Mouse (Mus musculus): ENCODE data around the gene Olfr149.
"Not testable (repeated sequence)": the region's sequence is repeated elsewhere in the genome, so short reads cannot be mapped to it uniquely, and the experiment has no call there.

Olfr149 gene

DNA sequence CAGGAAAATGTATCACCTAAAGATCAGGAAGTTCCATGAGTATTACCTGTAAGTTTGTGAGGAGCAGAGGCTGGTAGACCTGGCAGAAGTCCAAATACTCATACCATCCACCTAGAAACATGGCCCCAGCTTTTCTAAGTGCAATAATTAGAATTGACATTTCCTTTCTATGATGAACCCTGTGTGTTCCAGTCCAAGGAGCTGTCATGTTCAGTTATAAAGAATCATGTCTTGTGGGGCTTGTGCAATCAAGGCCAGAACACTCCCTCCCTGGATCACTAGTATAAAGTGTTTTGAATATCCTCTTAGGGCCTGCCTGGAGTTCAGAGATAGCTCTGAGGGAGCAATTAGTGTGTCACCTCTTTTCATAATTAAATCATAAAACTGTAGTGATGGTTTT, at the start of gene Olfr149:
Gene Olfr149, minus strand, starts transcription at position 101 of the 400 bp plus-strand sequence.
- in situ Hi-C loops (cut with MboI, MseI) = no loop called here

DNA sequence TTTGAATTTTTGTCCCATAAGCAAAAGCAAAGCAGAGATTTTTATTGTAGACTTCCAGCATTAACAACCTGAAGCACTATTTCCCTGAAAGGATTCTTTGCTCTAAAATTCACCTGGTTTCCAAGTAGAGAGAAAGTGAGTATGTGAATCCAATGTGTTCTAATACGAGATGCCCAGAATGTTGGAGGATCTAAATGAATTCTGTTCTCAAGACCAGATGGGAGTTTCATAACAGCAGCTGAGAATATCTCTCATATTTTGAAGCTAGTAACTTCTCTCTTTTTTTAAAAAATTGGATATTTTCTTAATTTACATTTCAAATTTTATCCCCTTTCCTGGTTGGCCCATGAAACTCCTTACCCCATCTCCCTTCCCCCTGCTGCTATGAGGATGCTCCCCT, 39.5 kb upstream of the Olfr149 start:
- in situ Hi-C loops (cut with MboI, MseI) = no loop called here

DNA sequence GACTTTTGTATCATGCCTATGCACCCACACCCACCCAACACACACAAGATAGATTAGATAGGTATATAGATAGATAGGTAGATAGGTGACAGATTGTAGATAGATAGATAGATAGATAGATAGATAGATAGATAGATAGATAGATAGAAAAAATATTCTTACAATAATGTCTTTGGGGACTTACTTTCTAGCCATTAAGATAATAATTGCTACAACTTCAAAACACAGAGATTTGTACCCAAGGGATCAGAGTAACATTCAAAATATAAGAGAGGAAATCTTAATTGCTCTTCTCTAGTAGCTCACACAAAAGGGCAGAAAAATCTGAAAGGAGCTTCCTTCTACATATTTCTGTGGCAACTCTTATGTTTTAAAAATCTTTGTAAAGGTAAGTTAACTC, 39.0 kb upstream of the Olfr149 start, which contains the start of gene Olfr967:
Gene Olfr967, plus strand, starts transcription at position 301 of the 400 bp plus-strand sequence.
- in situ Hi-C loops (cut with MboI, MseI) = no loop called here

DNA sequence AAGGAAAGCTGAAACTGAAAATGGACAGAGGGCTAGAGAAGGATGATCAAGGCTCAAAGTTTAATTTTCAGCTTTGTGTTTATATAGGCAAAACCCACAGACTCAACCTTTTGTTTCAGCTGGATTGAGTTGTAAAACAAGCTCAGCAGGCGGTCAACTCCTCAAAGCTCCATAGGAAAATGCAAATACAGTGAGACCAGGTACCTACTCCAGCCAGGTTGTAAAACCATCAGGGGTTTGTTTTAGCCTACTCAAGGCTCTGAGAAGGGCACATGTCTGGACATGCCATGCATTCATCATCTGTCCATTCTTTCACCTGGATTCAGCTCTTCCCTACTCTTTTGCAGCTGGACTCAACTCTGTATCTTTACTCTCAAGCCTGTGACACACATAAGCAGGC, 33.8 kb upstream of the Olfr149 start:
- in situ Hi-C loops (cut with MboI, MseI) = no loop called here

DNA sequence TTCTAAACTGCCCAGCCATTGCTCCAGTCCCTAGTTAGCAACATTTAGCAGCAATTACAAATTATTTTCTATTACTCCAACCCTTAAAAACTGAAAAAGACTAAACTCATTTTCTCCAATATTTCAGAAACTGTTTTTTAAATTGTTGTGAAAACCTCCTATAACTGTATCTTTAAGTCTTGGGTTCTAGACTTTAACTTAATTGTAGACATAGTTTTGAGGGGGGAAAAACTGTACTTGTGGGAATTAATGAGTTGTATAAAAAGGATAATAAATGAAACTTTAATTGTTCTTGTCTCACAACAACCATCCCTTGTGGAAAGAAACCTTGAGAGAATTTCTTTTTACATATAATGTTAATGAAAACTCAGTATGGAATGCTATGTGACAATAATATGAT, 23.8 kb upstream of the Olfr149 start, which contains the start of gene Olfr150:
Gene Olfr150, plus strand, starts transcription at position 301 of the 400 bp plus-strand sequence.
- in situ Hi-C loops (cut with MboI, MseI) = no loop called here

- in situ Hi-C loops (cut with MboI, MseI) = no loop called here
Measured at GRCm38 (mm10) chr9:39711053-39711452, 4.1 kb upstream of the Olfr149 start, which contains the start of gene Olfr965. Olfr965 (plus strand) TSS chr9:39711353.

GRCm38 (mm10) chr9:39708958-39709357, 2.0 kb upstream of the Olfr149 start:
- in situ Hi-C loops (cut with MboI, MseI) = no loop called here

DNA sequence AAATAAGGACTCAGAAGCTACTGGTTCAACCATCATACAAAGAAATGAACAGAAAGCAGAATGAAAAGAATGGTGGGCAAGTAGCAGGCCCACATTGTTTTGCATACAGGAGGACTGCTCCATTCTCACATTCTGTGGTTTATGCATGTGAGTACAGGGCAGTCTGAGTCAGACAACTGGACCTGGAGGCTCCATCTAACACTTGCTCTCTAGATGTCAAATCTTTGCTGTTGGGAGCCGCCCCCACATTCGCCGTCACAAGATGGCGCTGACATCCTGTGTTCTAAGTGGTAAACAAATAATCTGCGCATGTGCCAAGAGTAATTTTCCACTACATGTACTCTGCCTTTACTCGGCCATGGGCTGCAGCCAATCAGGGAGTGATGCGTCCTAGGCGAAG, 5.8 kb downstream of the Olfr149 start:
- in situ Hi-C loops (cut with MboI, MseI) = not testable (repeated sequence)

- in situ Hi-C loops (cut with MboI, MseI) = no loop called here
Measured at GRCm38 (mm10) chr9:39679280-39679679, 27.6 kb downstream of the Olfr149 start.

GRCm38 (mm10) chr9:39678557-39678956, 28.4 kb downstream of the Olfr149 start:
- in situ Hi-C loops (cut with MboI, MseI) = no loop called here

GRCm38 (mm10) chr9:39674820-39675219, 32.1 kb downstream of the Olfr149 start:
- in situ Hi-C loops (cut with MboI, MseI) = no loop called here

- in situ Hi-C loops (cut with MboI, MseI) = no loop called here
Measured at GRCm38 (mm10) chr9:39669723-39670122, 37.2 kb downstream of the Olfr149 start.

GRCm38 (mm10) chr9:39666905-39667304, 40.0 kb downstream of the Olfr149 start, which contains the start of gene Olfr963:
Olfr963 (plus strand) TSS chr9:39667205.
- in situ Hi-C loops (cut with MboI, MseI) = no loop called here

- in situ Hi-C loops (cut with MboI, MseI) = no loop called here
Measured at GRCm38 (mm10) chr9:39654756-39655396, 52.0 kb downstream of the Olfr149 start.
